Mouse (Mus musculus) kidney, embryonic 14.5 days (tissue): ENCODE measurements around the gene AU022252. TPM values are rescaled to one million over a fixed set of nuclear protein-coding genes. Genes with fewer than 3 reads are reported as not detected.
A peak's percentile ranks its signal among the peaks of the same experiment; 100 is the strongest.

Source experiments
- ATAC-seq: fragments of 200-750 bp; cut with Nextera tagmentation; 2 replicates; pipeline ENCODE4 v1.8.0; 2017; ENCODE audit warnings: moderate number of reproducible peaks, mild to moderate bottlenecking, moderate TSS enrichment, moderate library complexity; ENCODE audit not compliant: low FRiP score, low TSS enrichment
- H3K27ac ChIP-seq: fragments of 300-500 bp; sonication (generic); 2 replicates; pipeline ENCODE4 v1.5.1; 2014; ENCODE audit warnings: low read depth, mild to moderate bottlenecking, low read length, moderate library complexity, mixed read lengths
- H3K27me3 ChIP-seq: fragments of 300-500 bp; sonication (generic); 2 replicates; pipeline ENCODE4 v1.6.1; 2014; ENCODE audit warnings: mild to moderate bottlenecking, low read length; ENCODE audit not compliant: control insufficient read depth, insufficient read depth
- H3K36me3 ChIP-seq: fragments of 300-500 bp; sonication (generic); 2 replicates; pipeline ENCODE4 v1.6.1; 2014; ENCODE audit warnings: low read length, mixed read lengths; ENCODE audit not compliant: control insufficient read depth, insufficient read depth
- H3K4me1 ChIP-seq: fragments of 300-500 bp; sonication (generic); 2 replicates; pipeline ENCODE4 v1.6.1; 2014; ENCODE audit warnings: low read length, mixed read lengths; ENCODE audit not compliant: control insufficient read depth, insufficient read depth
- H3K4me2 ChIP-seq: fragments of 300-500 bp; sonication (generic); replicated peaks from 2 replicates; pipeline ENCODE4 v1.6.1; 2014; ENCODE audit warnings: low read depth, mild to moderate bottlenecking, low read length
- H3K4me3 ChIP-seq: fragments of 300-500 bp; sonication (generic); 2 replicates; pipeline ENCODE4 v1.5.1; 2014; ENCODE audit warnings: mild to moderate bottlenecking, low read length
- H3K9ac ChIP-seq: fragments of 300-500 bp; sonication (generic); 2 replicates; pipeline ENCODE4 v1.6.1; 2014; ENCODE audit warnings: low read depth, mild to moderate bottlenecking, low read length, moderate library complexity
- H3K9me3 ChIP-seq: fragments of 300-500 bp; sonication (generic); 2 replicates; pipeline ENCODE4 v1.6.1; 2016; ENCODE audit warnings: low read length; ENCODE audit not compliant: control insufficient read depth
- WGBS: fragments of 180-500 bp; shearing (Covaris S2); extraction: QIAGEN DNeasy Blood & Tissue Kit; methylation state at CpG from one replicate; pipeline ENCODE4 v1.1.7; 2014; 5-methylcytosine and 5-hydroxymethylcytosine counted together
- polyA plus RNA-seq: library from polyadenylated mRNA; unstranded; fragments of >200 nt; fragmentation: Nextera tagmentation; extraction: Ambion mirVana; gene quantifications from 2 replicates; pipeline ENCODE4 v1.2.1, GENCODE M21; 2014

Gene AU022252
- polyA plus RNA-seq, 1 experiment from 2014 or later = 33.6 TPM

GRCm38 (mm10) chr4:119226751-119227150 is 5.8 kb downstream of the AU022252 start:
- WGBS = 95% methylated on average over 11 of the region's 11 CpGs
- no peaks in the 10 kb centered on the region for H3K9me3 ChIP-seq
- peaks cover 5% of the 10 kb centered on the region for H3K4me1 ChIP-seq

DNA sequence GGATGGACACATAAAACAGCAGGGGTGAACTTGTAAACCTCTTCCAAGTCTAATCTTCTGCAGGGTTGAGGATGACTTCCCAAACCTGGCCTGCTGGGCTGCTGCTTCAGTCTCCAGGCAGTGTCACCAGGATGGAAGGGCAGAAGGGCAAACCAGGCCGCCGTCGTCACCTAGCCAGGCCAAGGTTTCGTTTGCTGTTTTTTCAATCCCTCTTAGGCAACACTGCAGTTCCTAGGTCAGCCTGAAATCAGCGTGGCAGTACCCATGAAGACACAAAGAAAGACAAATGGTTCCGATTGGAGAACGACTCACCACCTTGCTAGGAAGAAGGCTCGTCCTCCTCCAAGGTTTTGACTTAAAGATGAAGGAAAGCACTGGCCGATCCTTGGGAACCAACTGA is 6.8 kb downstream of the AU022252 start:
- no peak overlapping the region for H3K4me2 ChIP-seq
- H3K9ac ChIP-seq = no peak overlapping the region
- no peak overlapping the region for H3K27ac ChIP-seq
- H3K9me3 ChIP-seq = no peaks in the 10 kb centered on the region
- 90% methylated on average over 9 of the region's 9 CpGs for WGBS
- H3K4me3 ChIP-seq = no peak overlapping the region
- H3K4me1 ChIP-seq = no peaks in the 10 kb centered on the region
- H3K36me3 ChIP-seq = peaks cover 41% of the 10 kb centered on the region
- H3K27me3 ChIP-seq = no peaks in the 10 kb centered on the region
- no peak for ATAC-seq

More at GRCm38 (mm10) chr4:119226751-119227150, 5.8 kb downstream of the AU022252 start:
- no peak overlapping the region for H3K4me3 ChIP-seq
- ATAC-seq = no peak
- no peaks in the 10 kb centered on the region for H3K27me3 ChIP-seq
- no peak overlapping the region for H3K27ac ChIP-seq
- H3K4me2 ChIP-seq = no peak overlapping the region
- no peak overlapping the region for H3K9ac ChIP-seq
- H3K36me3 ChIP-seq = peaks cover 41% of the 10 kb centered on the region

DNA sequence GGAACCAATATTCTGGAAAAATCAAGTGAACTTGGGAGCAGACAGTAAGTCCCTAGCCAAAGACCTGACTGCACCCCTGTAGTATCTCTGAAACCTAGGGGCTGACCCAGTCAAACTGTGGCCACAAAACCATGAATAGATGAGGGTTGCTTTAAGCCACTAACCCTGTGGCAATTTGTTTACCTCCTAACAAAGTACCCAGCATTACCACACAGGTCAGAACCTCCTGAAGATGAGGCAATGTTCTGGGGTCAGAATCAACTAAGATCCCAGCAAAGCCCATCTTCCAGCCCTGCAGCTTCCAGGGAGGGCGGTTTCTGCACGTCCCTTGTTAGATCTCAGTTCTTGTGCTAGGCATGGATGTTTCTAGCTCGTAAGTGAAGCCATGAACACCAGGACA is 8.0 kb downstream of the AU022252 start:
- no peaks in the 10 kb centered on the region for H3K27me3 ChIP-seq
- no peak for ATAC-seq
- WGBS = 97% methylated on average over 3 of the region's 3 CpGs
- no peak overlapping the region for H3K4me3 ChIP-seq
- H3K36me3 ChIP-seq = peaks cover 41% of the 10 kb centered on the region
- H3K4me2 ChIP-seq = no peak overlapping the region
- no peak overlapping the region for H3K27ac ChIP-seq
- H3K4me1 ChIP-seq = no peaks in the 10 kb centered on the region
- no peak overlapping the region for H3K9ac ChIP-seq
- no peaks in the 10 kb centered on the region for H3K9me3 ChIP-seq

- no peaks in the 10 kb centered on the region for H3K27me3 ChIP-seq
- H3K4me2 ChIP-seq = no peak overlapping the region
- H3K27ac ChIP-seq = no peak overlapping the region
- H3K36me3 ChIP-seq = peaks cover 41% of the 10 kb centered on the region
- H3K4me1 ChIP-seq = no peaks in the 10 kb centered on the region
- H3K9me3 ChIP-seq = no peaks in the 10 kb centered on the region
- H3K4me3 ChIP-seq = no peak overlapping the region
- ATAC-seq = no peak
- H3K9ac ChIP-seq = no peak overlapping the region
- WGBS = 76% methylated on average over 1 of the region's 1 CpGs
These were observed 8.8 kb downstream of the AU022252 start for GRCm38 (mm10) chr4:119223696-119224095.

DNA sequence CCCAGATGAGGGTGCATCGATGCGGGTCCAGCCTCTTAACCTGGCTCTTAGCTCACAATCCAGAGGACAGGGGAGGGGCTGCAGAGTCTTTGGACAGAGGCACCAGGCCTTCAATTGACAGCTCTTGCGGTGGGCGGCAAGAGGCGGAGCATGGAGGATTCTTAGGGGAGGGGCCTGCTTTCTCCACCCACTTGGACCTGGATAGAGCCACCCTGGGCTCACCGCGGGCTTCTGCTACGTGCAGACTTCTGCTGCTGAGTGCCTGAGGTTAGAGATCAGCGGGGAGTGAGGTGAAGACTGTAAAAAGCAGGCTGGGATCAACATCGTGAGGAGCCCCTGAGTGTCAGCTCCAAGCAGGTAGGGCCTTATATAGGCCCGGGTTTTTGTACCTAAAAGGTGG is 14.3 kb downstream of the AU022252 start, which contains the start of gene Tmem269:
Gene Tmem269, minus strand, starts transcription at position 49 of the 400 bp plus-strand sequence.
- no peaks in the 10 kb centered on the region for H3K9me3 ChIP-seq
- no peaks in the 10 kb centered on the region for H3K27me3 ChIP-seq
- no peak within 1 kb of the TSS for H3K4me3 ChIP-seq
- no peak within 1 kb of the TSS for H3K27ac ChIP-seq
- peak; percentile 45; the same call in 1 of the 2 replicates for ATAC-seq
- H3K4me1 ChIP-seq = no peaks in the 10 kb centered on the region
- H3K36me3 ChIP-seq = no peaks in the 10 kb centered on the region
- H3K4me2 ChIP-seq = no peak within 1 kb of the TSS
- WGBS = 12% methylated on average over 11 of the region's 11 CpGs
- H3K9ac ChIP-seq = no peak within 1 kb of the TSS

DNA sequence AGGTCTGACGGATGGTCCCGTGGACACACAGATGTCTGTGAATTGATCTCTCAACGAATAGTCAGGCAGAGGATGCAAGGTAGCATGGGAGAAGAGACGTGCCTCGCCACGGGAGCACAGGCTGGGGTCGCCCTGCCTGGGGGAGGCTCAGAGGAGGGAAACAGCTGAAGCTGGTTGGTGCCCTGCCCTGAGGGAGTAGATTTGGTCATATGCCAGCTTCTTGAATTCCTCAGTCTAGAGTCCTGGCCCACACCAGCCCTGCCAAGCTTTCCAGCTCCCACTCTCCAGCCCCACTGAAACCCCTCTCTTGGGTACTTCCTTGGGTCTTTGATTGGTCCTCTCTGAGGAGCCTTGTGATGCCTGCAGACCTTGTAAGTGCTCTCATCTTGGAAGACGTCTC is 15.8 kb downstream of the AU022252 start:
- Histone ChIP-seq H3K27ac (no peak overlapping the region), H3K4me1 (no peaks in the 10 kb centered on the region), H3K27me3 (no peaks in the 10 kb centered on the region), H3K4me3 (no peak overlapping the region), H3K4me2 (no peak overlapping the region), H3K9ac (no peak overlapping the region), H3K9me3 (no peaks in the 10 kb centered on the region), H3K36me3 (no peaks in the 10 kb centered on the region)
- no peak for ATAC-seq
- 73% methylated on average over 8 of the region's 8 CpGs for WGBS

- Histone ChIP-seq H3K4me1 (no peaks in the 10 kb centered on the region), H3K9me3 (no peaks in the 10 kb centered on the region), H3K4me3 (no peak overlapping the region), H3K36me3 (peaks cover 9% of the 10 kb centered on the region; the same call in 1 of the 2 replicates), H3K27ac (no peak overlapping the region), H3K4me2 (no peak overlapping the region), H3K27me3 (no peaks in the 10 kb centered on the region), H3K9ac (no peak overlapping the region)
- 20% methylated on average over 8 of the region's 8 CpGs for WGBS
- peak; percentile 44; the same call in 1 of the 2 replicates for ATAC-seq
These were observed 27.8 kb downstream of the AU022252 start for GRCm38 (mm10) chr4:119204672-119205071.

DNA sequence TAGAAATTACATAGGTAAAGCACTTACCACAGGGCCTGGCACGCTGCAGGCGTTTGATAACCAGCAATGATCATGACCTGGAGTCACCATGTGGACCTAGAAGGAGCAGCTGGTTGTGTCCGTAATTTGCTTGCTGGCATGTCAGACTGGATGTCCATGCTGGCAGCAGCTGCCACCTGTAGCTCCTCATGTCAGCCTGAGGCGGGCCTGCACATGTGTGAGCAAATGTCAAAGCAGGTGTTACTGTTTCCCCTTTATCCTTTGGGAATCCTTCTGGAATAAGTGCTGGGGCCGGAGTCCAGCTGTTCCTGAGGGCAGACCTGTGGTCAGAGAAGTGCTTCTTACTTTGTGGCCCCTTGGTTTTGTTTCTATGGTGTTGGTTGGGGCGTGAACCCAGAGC is 34.4 kb downstream of the AU022252 start:
- no peak for ATAC-seq
- H3K9ac ChIP-seq = no peak overlapping the region
- WGBS = 87% methylated on average over 6 of the region's 6 CpGs

GRCm38 (mm10) chr4:119195582-119196320 is 36.8 kb downstream of the AU022252 start:
- Histone ChIP-seq H3K4me1 (no peaks in the 10 kb centered on the region), H3K27ac (peak overlapping the region; percentile 24; the same call in 1 of the 2 replicates), H3K9ac (peak overlapping the region; percentile 85), H3K4me2 (peak overlapping the region; percentile 72), H3K9me3 (no peaks in the 10 kb centered on the region), H3K36me3 (peaks cover 11% of the 10 kb centered on the region; the same call in 1 of the 2 replicates), H3K4me3 (peak overlapping the region; percentile 87), H3K27me3 (no peaks in the 10 kb centered on the region)
- 10% methylated on average over 18 of the region's 18 CpGs for WGBS
- ATAC-seq = no peak; the same call in 1 of the 2 replicates

More for the DNA sequence above, 34.4 kb downstream of the AU022252 start:
- Histone ChIP-seq H3K4me2 (no peak overlapping the region), H3K4me1 (no peaks in the 10 kb centered on the region), H3K9me3 (no peaks in the 10 kb centered on the region), H3K4me3 (no peak overlapping the region), H3K27me3 (no peaks in the 10 kb centered on the region), H3K27ac (no peak overlapping the region), H3K36me3 (peaks cover 18% of the 10 kb centered on the region; the same call in 1 of the 2 replicates)
